12 mouse cellular contexts compared by ENCODE assay signal in the genomic region with DNA sequence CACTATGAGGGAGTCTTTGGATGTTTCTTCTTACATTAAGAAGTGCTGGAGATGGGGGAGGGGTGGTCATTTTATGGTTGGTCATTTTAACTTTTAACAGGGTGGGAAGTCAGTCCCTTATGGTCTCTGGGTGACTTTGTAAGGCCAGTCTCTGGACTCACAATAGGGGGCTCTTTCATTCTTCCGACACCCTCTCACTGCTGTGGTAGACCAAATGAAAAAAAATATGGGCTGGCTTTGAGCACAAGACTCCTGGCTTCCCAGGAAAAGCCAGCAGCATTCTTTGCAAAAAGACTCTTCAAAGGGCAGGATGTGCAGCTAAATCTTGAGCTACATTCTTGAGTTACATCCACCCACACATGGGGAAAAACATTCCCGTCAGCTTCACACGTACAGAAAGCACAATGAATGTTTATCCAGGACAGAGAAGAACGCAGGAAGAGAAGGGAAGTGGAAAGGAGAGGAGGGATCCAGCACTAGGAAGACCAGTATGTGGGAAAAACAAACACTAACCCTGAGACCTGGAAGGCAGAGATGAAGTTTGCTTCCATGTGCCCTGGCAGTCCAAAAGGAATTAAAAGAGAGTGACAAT. TPM values are rescaled to one million over a fixed set of nuclear protein-coding genes. Genes with fewer than 3 reads are reported as not detected.
A peak's percentile ranks its signal among the peaks of the same experiment; 100 is the strongest.
DNase-seq lines count a peak whose midpoint lies in the region; ATAC-seq lines count a peak whose summit lies in the region.
"Had no signal": no experiment of that assay in that cellular context is flagged by ENCODE, and none has a peak within 500 bp of the region (broad histone marks: within the 10 kb centered on the region; RNA-seq: fewer than 3 reads in every experiment).

No protein-coding gene starts in this region.

- H3K4me1 ChIP-seq in heart, embryonic 15.5 days (replicated peaks) = no peaks in the 10 kb centered on the region
- 0 out of 2 replicates have a peak, but pooled peaks cover 5% of the 10 kb centered on the region for H3K4me1 ChIP-seq in heart, embryonic 10.5 days

- no peaks in the 10 kb centered on the region for H3K27me3 ChIP-seq in heart, embryonic 15.5 days
- no peaks in the 10 kb centered on the region for H3K27me3 ChIP-seq in heart, embryonic 10.5 days (ENCODE audit: insufficient read depth, poor library complexity, severe bottlenecking)
- H3K27me3 ChIP-seq: CH12.LX had no signal

- no peaks in the 10 kb centered on the region for H3K36me3 ChIP-seq in heart, embryonic 15.5 days
- H3K36me3 ChIP-seq in heart, embryonic 10.5 days = no peaks in the 10 kb centered on the region

- H3K9ac ChIP-seq in heart, embryonic 15.5 days = no peak overlapping the region

- no peak for DNase-seq in heart, embryonic 10.5 days (ENCODE audit: low spot score)
- peak; percentile 14 for DNase-seq in kidney, postnatal 14 days
- DNase-seq in kidney, adult 18-20 months = no peak
- peak; percentile 60 for DNase-seq in embryo, embryonic 10 days (ENCODE audit: low spot score)
- peak; percentile 27 for DNase-seq in fibroblast of lung, adult 2 months (ENCODE audit: low read depth)
- DNase-seq in right cerebral cortex, postnatal 14 days = no peak
- DNase-seq: cerebellum, adult 11-12 months; thymus, adult 2 months had no signal

- no peak overlapping the region for H3K4me2 ChIP-seq in heart, embryonic 15.5 days
- H3K4me2 ChIP-seq: liver, embryonic 11.5 days had no signal

- 27% methylated on average over 4 of the region's 4 CpGs for WGBS in heart, embryonic 15.5 days
- 34% methylated on average over 4 of the region's 4 CpGs for WGBS in heart, embryonic 10.5 days

- no peak overlapping the region for H3K4me3 ChIP-seq in heart, embryonic 15.5 days
- H3K4me3 ChIP-seq in heart, embryonic 10.5 days = no peak overlapping the region

- ATAC-seq in heart, embryonic 15.5 days (replicated peaks; ENCODE audit: insufficient number of reproducible peaks, insufficient read depth, low FRiP score, low read depth) = 0 out of 2 replicates have a peak, but pooled peaks have one; percentile 22

- no peaks in the 10 kb centered on the region for H3K9me3 ChIP-seq in heart, embryonic 15.5 days (replicated peaks)
- H3K9me3 ChIP-seq in heart, embryonic 10.5 days = no peaks in the 10 kb centered on the region

- peak overlapping the region; percentile 49; the same call in 1 of the 2 replicates for H3K27ac ChIP-seq in heart, embryonic 15.5 days
- no peak overlapping the region; the same call in 1 of the 2 replicates for H3K27ac ChIP-seq in heart, embryonic 10.5 days

RNA-seq across cellular contexts. Expression of a gene that starts 31.6 kb away (rescaled TPM):
- 0.76 and 1.1 TPM in 2 replicates for polyA plus RNA-seq in heart, embryonic 15.5 days (2015; fragmentation: Nextera tagmentation; extraction: Ambion mirVana)
- 0.07 TPM in 1 of 2 replicates, not detected in the other for polyA plus RNA-seq in heart, embryonic 10.5 days (2016; fragmentation: Nextera tagmentation; extraction: Ambion mirVana)

RNA-seq across cellular contexts. Expression of a gene that starts 49.7 kb away (rescaled TPM):
- 22.2 and 28.0 TPM in 2 replicates for polyA plus RNA-seq in heart, embryonic 15.5 days (2015; fragmentation: Nextera tagmentation; extraction: Ambion mirVana)
- 20.6 and 30.0 TPM in 2 replicates for polyA plus RNA-seq in heart, embryonic 10.5 days (2016; fragmentation: Nextera tagmentation; extraction: Ambion mirVana)

RNA-seq across cellular contexts. Expression of a gene that starts 50.5 kb away (rescaled TPM):
- not detected in 2 replicates for polyA plus RNA-seq in heart, embryonic 15.5 days (2015; fragmentation: Nextera tagmentation; extraction: Ambion mirVana)
- not detected in 2 replicates for polyA plus RNA-seq in heart, embryonic 10.5 days (2016; fragmentation: Nextera tagmentation; extraction: Ambion mirVana)
- polyA plus RNA-seq: liver, embryonic 11.5 days; lung, embryonic 16.5 days; thymus, adult 2 months had no signal

Comparison
In these comparisons a context has a peak if more than half of its experiments do, and no peak if none do; other contexts are left out.
1. DNase-seq: peak in kidney, postnatal 14 days (single experiment), embryo, embryonic 10 days (single experiment) and fibroblast of lung, adult 2 months (single experiment); none in heart, embryonic 10.5 days (single experiment), kidney, adult 18-20 months (single experiment) and right cerebral cortex, postnatal 14 days (single experiment).